Mouse (Mus musculus): ENCODE data around the gene Dglucy. TPM values are rescaled to one million over a fixed set of nuclear protein-coding genes. Genes with fewer than 3 reads are reported as not detected.

The Dglucy gene
- polyA plus RNA-seq, 1 experiment from 2014 or later = 0.14 TPM

GRCm38 (mm10) chr12:100901386-100901785, 122.5 kb downstream of the Dglucy start:
- Histone ChIP-seq H3K4me1 (peaks cover 22% of the 10 kb centered on the region), H3K36me3 (replicated peaks) (no peaks in the 10 kb centered on the region), H3K27me3 (ENCODE audit: poor library complexity, severe bottlenecking) (peaks cover 67% of the 10 kb centered on the region), H3K27ac (no peak overlapping the region), H3K4me3 (no peak overlapping the region), H3K9me3 (no peaks in the 10 kb centered on the region)
- no peak for DNase-seq (ENCODE audit: extremely low spot score, low spot score)
- 79% methylated on average over 6 of the region's 6 CpGs for WGBS

- no peaks in the 10 kb centered on the region for H3K9me3 ChIP-seq
- H3K36me3 ChIP-seq (replicated peaks) = no peaks in the 10 kb centered on the region
- H3K4me1 ChIP-seq = peaks cover 24% of the 10 kb centered on the region
- 89% methylated on average over 9 of the region's 9 CpGs for WGBS
- H3K27ac ChIP-seq = no peak overlapping the region
- no peak overlapping the region for H3K4me3 ChIP-seq
- no peak for DNase-seq (ENCODE audit: extremely low spot score, low spot score)
- peaks cover 67% of the 10 kb centered on the region for H3K27me3 ChIP-seq (ENCODE audit: poor library complexity, severe bottlenecking)
These were observed 124.9 kb downstream of the Dglucy start for GRCm38 (mm10) chr12:100903761-100904160.

- DNase-seq (ENCODE audit: extremely low spot score, low spot score) = no peak
- H3K4me3 ChIP-seq = no peak overlapping the region
- H3K4me1 ChIP-seq = peaks cover 15% of the 10 kb centered on the region
- H3K27me3 ChIP-seq (ENCODE audit: poor library complexity, severe bottlenecking) = peaks cover 41% of the 10 kb centered on the region
- peaks cover 18% of the 10 kb centered on the region for H3K36me3 ChIP-seq (replicated peaks)
- H3K9me3 ChIP-seq = no peaks in the 10 kb centered on the region
- H3K27ac ChIP-seq = no peak overlapping the region
- WGBS = 78% methylated on average over 5 of the region's 5 CpGs
These were observed 128.0 kb downstream of the Dglucy start for GRCm38 (mm10) chr12:100906861-100907260.

GRCm38 (mm10) chr12:100907598-100908297, 128.9 kb downstream of the Dglucy start, which contains the start of gene Gpr68:
TSS of gene Gpr68 (minus strand) at chr12:100908198.
- Histone ChIP-seq H3K4me3 (peak within 1 kb of the TSS; percentile 60), H3K9me3 (no peaks in the 10 kb centered on the region), H3K27ac (peak within 1 kb of the TSS; percentile 76), H3K36me3 (replicated peaks) (peaks cover 27% of the 10 kb centered on the region), H3K27me3 (ENCODE audit: poor library complexity, severe bottlenecking) (peaks cover 35% of the 10 kb centered on the region), H3K4me1 (peaks cover 15% of the 10 kb centered on the region)
- DNase-seq (ENCODE audit: extremely low spot score, low spot score) = peak; percentile 36
- WGBS = 5% methylated on average over 39 of the region's 39 CpGs

GRCm38 (mm10) chr12:100908298-100909034, 129.6 kb downstream of the Dglucy start:
- no peak for DNase-seq (ENCODE audit: extremely low spot score, low spot score)
- Histone ChIP-seq H3K27me3 (ENCODE audit: poor library complexity, severe bottlenecking) (peaks cover 35% of the 10 kb centered on the region), H3K36me3 (replicated peaks) (peaks cover 34% of the 10 kb centered on the region), H3K4me1 (peaks cover 15% of the 10 kb centered on the region), H3K4me3 (peak overlapping the region; percentile 60), H3K9me3 (no peaks in the 10 kb centered on the region), H3K27ac (peak overlapping the region; percentile 76; the same call in 1 of the 2 replicates)
- WGBS = 21% methylated on average over 10 of the region's 10 CpGs

- 84% methylated on average over 6 of the region's 6 CpGs for WGBS
- Histone ChIP-seq H3K4me3 (no peak overlapping the region), H3K36me3 (replicated peaks) (peaks cover 47% of the 10 kb centered on the region), H3K27ac (no peak overlapping the region), H3K27me3 (ENCODE audit: poor library complexity, severe bottlenecking) (peaks cover 35% of the 10 kb centered on the region), H3K4me1 (peaks cover 15% of the 10 kb centered on the region), H3K9me3 (no peaks in the 10 kb centered on the region)
- DNase-seq (ENCODE audit: extremely low spot score, low spot score) = no peak
These were observed 130.9 kb downstream of the Dglucy start for GRCm38 (mm10) chr12:100909765-100910164.

- no peak overlapping the region for H3K4me3 ChIP-seq
- 95% methylated on average over 12 of the region's 12 CpGs for WGBS
- H3K36me3 ChIP-seq (replicated peaks) = peaks cover 57% of the 10 kb centered on the region
- peaks cover 35% of the 10 kb centered on the region for H3K27me3 ChIP-seq (ENCODE audit: poor library complexity, severe bottlenecking)
- no peak for DNase-seq (ENCODE audit: extremely low spot score, low spot score)
- H3K27ac ChIP-seq = no peak overlapping the region
- H3K9me3 ChIP-seq = no peaks in the 10 kb centered on the region
- H3K4me1 ChIP-seq = peaks cover 15% of the 10 kb centered on the region
These were observed 131.9 kb downstream of the Dglucy start for GRCm38 (mm10) chr12:100910731-100911130.

GRCm38 (mm10) chr12:100924646-100925339, 145.9 kb downstream of the Dglucy start:
- Histone ChIP-seq H3K36me3 (replicated peaks) (peaks cover 97% of the 10 kb centered on the region), H3K9me3 (no peaks in the 10 kb centered on the region), H3K4me3 (no peak overlapping the region), H3K27ac (no peak overlapping the region), H3K4me1 (no peaks in the 10 kb centered on the region), H3K27me3 (ENCODE audit: poor library complexity, severe bottlenecking) (no peaks in the 10 kb centered on the region)
- DNase-seq (ENCODE audit: extremely low spot score, low spot score) = no peak
- WGBS = 94% methylated on average over 15 of the region's 15 CpGs

- Histone ChIP-seq H3K36me3 (replicated peaks) (peaks cover 97% of the 10 kb centered on the region), H3K27ac (no peak overlapping the region), H3K9me3 (no peaks in the 10 kb centered on the region), H3K4me3 (no peak overlapping the region), H3K27me3 (ENCODE audit: poor library complexity, severe bottlenecking) (no peaks in the 10 kb centered on the region), H3K4me1 (no peaks in the 10 kb centered on the region)
- no peak for DNase-seq (ENCODE audit: extremely low spot score, low spot score)
- WGBS = 78% methylated on average over 14 of the region's 14 CpGs
These were observed 147.1 kb downstream of the Dglucy start for GRCm38 (mm10) chr12:100925644-100926619.

GRCm38 (mm10) chr12:100928286-100928685, 149.4 kb downstream of the Dglucy start:
- Histone ChIP-seq H3K4me3 (no peak overlapping the region), H3K36me3 (replicated peaks) (peaks cover 97% of the 10 kb centered on the region), H3K9me3 (no peaks in the 10 kb centered on the region), H3K27ac (no peak overlapping the region), H3K4me1 (no peaks in the 10 kb centered on the region), H3K27me3 (ENCODE audit: poor library complexity, severe bottlenecking) (no peaks in the 10 kb centered on the region)
- DNase-seq (ENCODE audit: extremely low spot score, low spot score) = no peak
- WGBS = 95% methylated on average over 9 of the region's 9 CpGs

GRCm38 (mm10) chr12:100931653-100932052, 152.8 kb downstream of the Dglucy start:
- H3K9me3 ChIP-seq = no peaks in the 10 kb centered on the region
- WGBS = 96% methylated on average over 14 of the region's 14 CpGs
- no peaks in the 10 kb centered on the region for H3K4me1 ChIP-seq
- no peak for DNase-seq (ENCODE audit: extremely low spot score, low spot score)
- no peaks in the 10 kb centered on the region for H3K27me3 ChIP-seq (ENCODE audit: poor library complexity, severe bottlenecking)
- H3K36me3 ChIP-seq (replicated peaks) = peaks cover 100% of the 10 kb centered on the region
- H3K27ac ChIP-seq = no peak overlapping the region
- no peak overlapping the region for H3K4me3 ChIP-seq

GRCm38 (mm10) chr12:100934796-100935195, 155.9 kb downstream of the Dglucy start:
- H3K27me3 ChIP-seq (ENCODE audit: poor library complexity, severe bottlenecking) = no peaks in the 10 kb centered on the region
- H3K36me3 ChIP-seq (replicated peaks) = peaks cover 100% of the 10 kb centered on the region
- 92% methylated on average over 5 of the region's 5 CpGs for WGBS
- no peaks in the 10 kb centered on the region for H3K9me3 ChIP-seq
- no peak overlapping the region for H3K4me3 ChIP-seq
- no peak overlapping the region for H3K27ac ChIP-seq
- H3K4me1 ChIP-seq = peaks cover 10% of the 10 kb centered on the region
- no peak for DNase-seq (ENCODE audit: extremely low spot score, low spot score)

Data from forebrain, embryonic 10.5 days (tissue).